Mouse (Mus musculus) lung, postnatal 0 days (tissue): ENCODE results near the gene Apoc1. TPM values are rescaled to one million over a fixed set of nuclear protein-coding genes. Genes with fewer than 3 reads are reported as not detected.
A peak's percentile ranks its signal among the peaks of the same experiment; 100 is the strongest.

Experiments
- ATAC-seq: fragments of 200-750 bp; cut with Nextera tagmentation; 2 replicates; pipeline ENCODE4 v1.8.0; 2017; ENCODE audit warnings: moderate library complexity
- DNase-seq: peaks from one replicate; pipeline ENCODE4 v3.0.0-alpha.2; 2016; ENCODE audit warnings: low spot score
- H3K27ac ChIP-seq: fragments of 300-500 bp; sonication (generic); 2 replicates; pipeline ENCODE4 v1.5.1; 2014; ENCODE audit warnings: antibody characterized with exemption, mild to moderate bottlenecking, low read length, mixed read lengths
- H3K27me3 ChIP-seq: fragments of 300-500 bp; sonication (generic); replicated peaks from 2 replicates; pipeline ENCODE4 v1.6.1; 2014; ENCODE audit warnings: low read length, mixed read lengths; ENCODE audit not compliant: insufficient read depth
- H3K36me3 ChIP-seq: fragments of 300-500 bp; sonication (generic); 2 replicates; pipeline ENCODE4 v1.6.1; 2014; ENCODE audit warnings: low read length, mixed read lengths; ENCODE audit not compliant: insufficient read depth
- H3K4me1 ChIP-seq: fragments of 300-500 bp; sonication (generic); 2 replicates; pipeline ENCODE4 v1.6.1; 2014; ENCODE audit warnings: antibody characterized with exemption, low read depth, low read length, mixed read lengths; ENCODE audit not compliant: insufficient read depth
- H3K4me2 ChIP-seq: fragments of 300-500 bp; sonication (generic); replicated peaks from 2 replicates; pipeline ENCODE4 v1.6.1; 2014; ENCODE audit warnings: low read depth, mild to moderate bottlenecking, low read length, moderate library complexity, mixed read lengths
- H3K4me3 ChIP-seq: fragments of 300-500 bp; sonication (generic); 2 replicates; pipeline ENCODE4 v1.5.1; 2014; ENCODE audit warnings: low read depth, low read length
- H3K9ac ChIP-seq: fragments of 300-500 bp; sonication (generic); replicated peaks from 2 replicates; pipeline ENCODE4 v1.6.1; 2014; ENCODE audit warnings: low read depth, mild to moderate bottlenecking
- H3K9me3 ChIP-seq: fragments of 300-500 bp; sonication (generic); 2 replicates; pipeline ENCODE4 v1.6.1; 2016; ENCODE audit warnings: low read length, mixed read lengths
- CTCF ChIP-seq: IDR thresholded peaks from 2 replicates; pipeline ENCODE4 v1.5.1; 2016; ENCODE audit warnings: antibody characterized with exemption, mild to moderate bottlenecking
- EP300 ChIP-seq: IDR thresholded peaks from 2 replicates; pipeline ENCODE4 v1.6.1; 2016; ENCODE audit warnings: antibody characterized with exemption, mild to moderate bottlenecking, control low read depth
- WGBS: fragments of 180-500 bp; shearing (Covaris S2); extraction: QIAGEN DNeasy Blood & Tissue Kit; methylation state at CpG from one replicate; pipeline ENCODE4 v1.1.7; 2014; 5-methylcytosine and 5-hydroxymethylcytosine counted together
- polyA plus RNA-seq: library from polyadenylated mRNA; unstranded; fragments of >200 nt; fragmentation: Nextera tagmentation; extraction: Ambion mirVana; gene quantifications from 2 replicates; pipeline ENCODE4 v1.2.1, GENCODE M21; 2015

Apoc1 gene
- polyA plus RNA-seq, 1 experiment from 2014 or later = 63.8 TPM

- 30% methylated on average over 22 of the region's 22 CpGs for WGBS
- Histone ChIP-seq H3K9me3 (no peaks in the 10 kb centered on the region), H3K4me2 (no peak overlapping the region; the same call in 1 of the 2 replicates), H3K27me3 (no peaks in the 10 kb centered on the region), H3K27ac (0 out of 2 replicates have a peak overlapping the region, but pooled peaks have one; percentile 40), H3K36me3 (no peaks in the 10 kb centered on the region), H3K4me3 (no peak overlapping the region), H3K4me1 (peaks cover 13% of the 10 kb centered on the region; the same call in 1 of the 2 replicates), H3K9ac (no peak overlapping the region)
- peak; percentile 94 for DNase-seq
- peak; percentile 84 for ATAC-seq
- peak; percentile 85 for TF ChIP-seq CTCF
- peak; percentile 19; the same call in 1 of the 2 replicates for TF ChIP-seq EP300
These were observed 8.8 kb upstream of the Apoc1 start for GRCm38 (mm10) chr7:19701069-19701761.

GRCm38 (mm10) chr7:19700299-19701068 lies 8.0 kb upstream of the Apoc1 start:
- no peak for ATAC-seq
- no peaks in the 10 kb centered on the region for H3K36me3 ChIP-seq
- H3K27ac ChIP-seq = 0 out of 2 replicates have a peak overlapping the region, but pooled peaks have one; percentile 40
- no peak overlapping the region for H3K4me3 ChIP-seq
- no peaks in the 10 kb centered on the region for H3K9me3 ChIP-seq
- TF ChIP-seq EP300 (no peak), CTCF (no peak)
- H3K4me1 ChIP-seq = peaks cover 13% of the 10 kb centered on the region; the same call in 1 of the 2 replicates
- peak; percentile 17 for DNase-seq
- H3K27me3 ChIP-seq = no peaks in the 10 kb centered on the region
- H3K4me2 ChIP-seq = no peak overlapping the region; the same call in 1 of the 2 replicates
- H3K9ac ChIP-seq = no peak overlapping the region
- WGBS = 51% methylated on average over 12 of the region's 12 CpGs

- Histone ChIP-seq H3K27me3 (no peaks in the 10 kb centered on the region), H3K4me3 (no peak overlapping the region), H3K9me3 (no peaks in the 10 kb centered on the region), H3K4me2 (no peak overlapping the region), H3K27ac (no peak overlapping the region), H3K36me3 (no peaks in the 10 kb centered on the region), H3K9ac (no peak overlapping the region), H3K4me1 (peaks cover 18% of the 10 kb centered on the region; the same call in 1 of the 2 replicates)
- WGBS = 77% methylated on average over 4 of the region's 4 CpGs
- no peak for TF ChIP-seq CTCF
- no peak for TF ChIP-seq EP300
- ATAC-seq (no peak), DNase-seq (no peak)
These were observed 7.3 kb upstream of the Apoc1 start for GRCm38 (mm10) chr7:19699827-19700148.

- Histone ChIP-seq H3K4me3 (peak within 1 kb of the TSS; percentile 40), H3K4me2 (peak within 1 kb of the TSS; percentile 50), H3K27me3 (no peaks in the 10 kb centered on the region), H3K9ac (peak within 1 kb of the TSS; percentile 39; the same call in 1 of the 2 replicates), H3K9me3 (no peaks in the 10 kb centered on the region), H3K36me3 (no peaks in the 10 kb centered on the region), H3K27ac (peak within 1 kb of the TSS; percentile 49), H3K4me1 (peaks cover 20% of the 10 kb centered on the region; the same call in 1 of the 2 replicates)
- peak; percentile 51 for ATAC-seq
- 4% methylated on average over 19 of the region's 20 CpGs for WGBS
- peak; percentile 72 for DNase-seq
- TF ChIP-seq EP300 (no peak), CTCF (no peak)
These were observed 6.7 kb upstream of the Apoc1 start, which contains the start of gene Apoe for GRCm38 (mm10) chr7:19698907-19699826. Gene Apoe (minus strand): TSS chr7:19699188.

GRCm38 (mm10) chr7:19697949-19698906 lies 5.8 kb upstream of the Apoc1 start:
- Histone ChIP-seq H3K4me3 (peak overlapping the region; percentile 40), H3K4me1 (peaks cover 20% of the 10 kb centered on the region; the same call in 1 of the 2 replicates), H3K9ac (peak overlapping the region; percentile 39; the same call in 1 of the 2 replicates), H3K27ac (peak overlapping the region; percentile 49; the same call in 1 of the 2 replicates), H3K27me3 (no peaks in the 10 kb centered on the region), H3K36me3 (no peaks in the 10 kb centered on the region), H3K9me3 (no peaks in the 10 kb centered on the region), H3K4me2 (peak overlapping the region; percentile 50)
- ATAC-seq (no peak), DNase-seq (peak; percentile 69)
- TF ChIP-seq CTCF = peak; percentile 54
- no peak for TF ChIP-seq EP300
- WGBS = 2% methylated on average over 28 of the region's 28 CpGs
